Mouse (Mus musculus) forebrain, embryonic 16.5 days (tissue): ENCODE measurements around the gene Olfr437. TPM values are rescaled to one million over a fixed set of nuclear protein-coding genes. Genes with fewer than 3 reads are reported as not detected.
"Not testable (repeated sequence)": the region's sequence is repeated elsewhere in the genome, so short reads cannot be mapped to it uniquely, and the experiment has no call there.

Source experiments
- ATAC-seq: fragments of 200-750 bp; cut with Nextera tagmentation; 2 replicates; pipeline ENCODE4 v1.8.0; 2017; ENCODE audit warnings: mild to moderate bottlenecking, moderate library complexity
- H3K27ac ChIP-seq: fragments of 300-500 bp; sonication (generic); 2 replicates; pipeline ENCODE4 v1.5.1; 2014; ENCODE audit warnings: low read length, control low read depth
- H3K27me3 ChIP-seq: fragments of 300-500 bp; sonication (generic); replicated peaks from 2 replicates; pipeline ENCODE4 v1.6.1; 2014; ENCODE audit warnings: low read length; ENCODE audit not compliant: control insufficient read depth, insufficient read depth
- H3K36me3 ChIP-seq: fragments of 300-500 bp; sonication (generic); 2 replicates; pipeline ENCODE4 v1.6.1; 2014; ENCODE audit not compliant: control insufficient read depth, insufficient read depth
- H3K4me1 ChIP-seq: fragments of 300-500 bp; sonication (generic); replicated peaks from 2 replicates; pipeline ENCODE4 v1.6.1; 2014; ENCODE audit warnings: low read length; ENCODE audit not compliant: control insufficient read depth, insufficient read depth
- H3K4me2 ChIP-seq: fragments of 300-500 bp; sonication (generic); 2 replicates; pipeline ENCODE4 v1.6.1; 2014; ENCODE audit warnings: mild to moderate bottlenecking, low read length, control low read depth
- H3K4me3 ChIP-seq: fragments of 300-500 bp; sonication (generic); replicated peaks from 2 replicates; pipeline ENCODE4 v1.5.1; 2014; ENCODE audit warnings: mild to moderate bottlenecking, low read length, control low read depth
- H3K9ac ChIP-seq: fragments of 300-500 bp; sonication (generic); replicated peaks from 2 replicates; pipeline ENCODE4 v1.6.1; 2014; ENCODE audit warnings: low read depth, low read length, control low read depth
- H3K9me3 ChIP-seq: fragments of 300-500 bp; sonication (generic); 2 replicates; pipeline ENCODE4 v1.6.1; 2016; ENCODE audit warnings: low read length; ENCODE audit not compliant: control insufficient read depth
- WGBS: fragments of 180-500 bp; shearing (Covaris S2); extraction: QIAGEN DNeasy Blood & Tissue Kit; methylation state at CpG from one replicate; pipeline ENCODE4 v1.1.7; 2014; 5-methylcytosine and 5-hydroxymethylcytosine counted together
- polyA plus RNA-seq: library from polyadenylated mRNA; unstranded; fragments of >200 nt; fragmentation: Nextera tagmentation; extraction: Ambion mirVana; gene quantifications from 2 replicates; pipeline ENCODE4 v1.2.1, GENCODE M21; 2015

Olfr437 gene
- polyA plus RNA-seq = not detected in 2 replicates

DNA sequence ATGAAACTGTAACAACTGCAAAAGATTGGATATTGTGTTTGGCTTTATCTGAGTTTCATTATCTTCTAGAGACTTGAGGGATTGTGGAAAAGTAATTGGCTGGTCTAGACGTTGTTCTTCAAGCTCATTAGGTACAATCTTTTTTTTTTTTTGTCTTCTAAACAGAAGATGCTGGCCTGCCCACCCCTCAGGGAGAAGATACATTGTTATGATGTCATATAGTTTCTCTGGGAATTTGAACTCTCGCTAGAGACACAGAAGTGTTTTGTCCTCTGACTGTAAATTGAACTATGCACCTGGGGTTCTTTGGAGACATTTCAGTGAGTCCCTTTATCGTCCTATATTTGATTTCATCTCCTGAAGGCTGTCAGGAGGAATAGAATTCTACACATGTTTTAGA lies at the start of gene Olfr437:
TSS of gene Olfr437 (plus strand) at position 301 of the 400 bp plus-strand sequence.
- no peaks in the 10 kb centered on the region for H3K9me3 ChIP-seq
- H3K27me3 ChIP-seq = no peaks in the 10 kb centered on the region
- H3K27ac ChIP-seq = no peak within 1 kb of the TSS
- H3K4me3 ChIP-seq = no peak within 1 kb of the TSS
- H3K4me1 ChIP-seq = no peaks in the 10 kb centered on the region
- ATAC-seq = no peak
- 62% methylated on average over 3 of the region's 3 CpGs for WGBS
- no peaks in the 10 kb centered on the region for H3K36me3 ChIP-seq
- H3K9ac ChIP-seq = no peak within 1 kb of the TSS
- no peak within 1 kb of the TSS for H3K4me2 ChIP-seq

- ATAC-seq, H3K9ac ChIP-seq, H3K4me3 ChIP-seq, H3K4me2 ChIP-seq, H3K4me1 ChIP-seq, H3K36me3 ChIP-seq, H3K27me3 ChIP-seq, H3K9me3 ChIP-seq, H3K27ac ChIP-seq: not testable (repeated sequence)
- 81% methylated on average over 2 of the region's 2 CpGs for WGBS
Observed at GRCm38 (mm10) chr6:43146267-43146666, 16.8 kb upstream of the Olfr437 start, which contains the start of gene Olfr237-ps1. Gene Olfr237-ps1 (plus strand): TSS chr6:43146567.

DNA sequence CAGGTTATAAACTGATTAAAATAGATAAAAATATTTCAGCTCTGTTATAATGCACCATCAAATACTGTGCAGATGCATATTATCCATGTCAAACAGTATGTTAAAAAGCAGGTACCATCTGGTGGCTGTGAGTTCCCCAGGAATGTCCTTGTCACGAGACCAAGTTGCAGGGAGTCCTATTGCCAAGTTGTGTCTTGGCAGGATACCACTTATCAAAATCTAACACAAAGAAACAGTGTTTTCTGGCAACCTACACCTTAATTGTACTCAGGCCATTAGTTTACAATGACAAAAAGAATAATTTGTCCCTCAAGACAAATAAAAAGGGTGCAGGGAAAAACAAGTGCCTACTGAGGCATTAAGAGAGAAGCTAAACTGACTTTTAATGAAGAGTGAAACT lies 3.6 kb upstream of the Olfr437 start:
- Histone ChIP-seq H3K4me1 (no peaks in the 10 kb centered on the region), H3K9ac (no peak overlapping the region), H3K36me3 (no peaks in the 10 kb centered on the region), H3K4me2 (no peak overlapping the region), H3K27me3 (no peaks in the 10 kb centered on the region), H3K9me3 (no peaks in the 10 kb centered on the region), H3K27ac (no peak overlapping the region), H3K4me3 (no peak overlapping the region)
- WGBS = 27% methylated on average over 1 of the region's 1 CpGs
- peak; percentile 61; the same call in 1 of the 2 replicates for ATAC-seq

- H3K4me1 ChIP-seq = no peaks in the 10 kb centered on the region
- no peak overlapping the region for H3K4me2 ChIP-seq
- H3K4me3 ChIP-seq = no peak overlapping the region
- H3K9me3 ChIP-seq = no peaks in the 10 kb centered on the region
- H3K27ac ChIP-seq = no peak overlapping the region
- H3K9ac ChIP-seq = no peak overlapping the region
- H3K36me3 ChIP-seq = no peaks in the 10 kb centered on the region
- ATAC-seq = no peak
- WGBS = 92% methylated on average over 4 of the region's 4 CpGs
- H3K27me3 ChIP-seq = no peaks in the 10 kb centered on the region
Observed at GRCm38 (mm10) chr6:43167246-43167645, 4.2 kb downstream of the Olfr437 start.

DNA sequence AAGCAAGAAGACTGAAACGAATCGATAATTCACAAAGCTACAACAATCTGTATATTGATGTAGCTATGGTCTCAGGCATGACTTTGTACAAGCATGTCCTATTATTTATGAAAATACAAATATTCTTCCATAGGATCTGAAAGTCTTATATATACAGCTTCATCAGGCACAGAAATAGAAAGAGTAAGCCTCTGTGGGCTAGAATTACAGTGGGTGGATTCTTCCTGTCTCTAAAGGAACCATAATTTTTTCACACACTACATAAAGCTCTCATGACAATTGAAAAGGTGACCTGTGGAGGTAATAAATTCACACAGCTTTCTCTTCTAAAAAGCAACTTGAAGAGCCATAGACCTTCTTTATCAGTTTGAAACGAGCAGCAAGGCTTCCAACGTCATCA lies 8.8 kb downstream of the Olfr437 start, which contains the start of gene Olfr13:
TSS of gene Olfr13 (plus strand) at position 301 of the 400 bp plus-strand sequence.
- Histone ChIP-seq H3K4me1 (no peaks in the 10 kb centered on the region), H3K27ac (no peak within 1 kb of the TSS), H3K4me3 (no peak within 1 kb of the TSS), H3K4me2 (no peak within 1 kb of the TSS), H3K36me3 (no peaks in the 10 kb centered on the region), H3K27me3 (no peaks in the 10 kb centered on the region), H3K9ac (no peak within 1 kb of the TSS), H3K9me3 (no peaks in the 10 kb centered on the region)
- 81% methylated on average over 4 of the region's 4 CpGs for whole genome bisulfite sequencing
- ATAC-seq = no peak

DNA sequence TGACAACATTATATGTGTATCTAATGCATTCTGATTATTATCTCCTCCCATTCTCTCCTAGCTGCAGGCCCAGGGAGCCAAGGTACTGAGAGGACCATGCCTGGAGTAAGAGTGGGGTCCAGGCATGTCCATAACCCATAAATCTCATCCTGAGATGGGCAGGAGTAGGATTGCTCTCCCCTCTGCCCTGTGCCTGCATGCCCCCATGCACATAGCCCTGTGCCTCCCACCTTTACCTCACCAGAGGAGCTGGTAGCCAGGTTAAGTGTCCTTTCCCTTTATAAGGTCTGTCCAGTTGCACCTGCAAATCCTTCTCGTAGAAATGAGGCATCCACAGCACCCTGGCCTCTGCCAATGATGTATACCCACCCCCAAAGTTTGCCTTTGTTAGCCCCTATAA lies 15.0 kb downstream of the Olfr437 start:
- Histone ChIP-seq H3K4me3 (no peak overlapping the region), H3K9ac (no peak overlapping the region), H3K27ac (no peak overlapping the region), H3K36me3 (no peaks in the 10 kb centered on the region), H3K4me2 (no peak overlapping the region), H3K4me1 (peaks cover 6% of the 10 kb centered on the region; the same call in 1 of the 2 replicates), H3K27me3 (no peaks in the 10 kb centered on the region), H3K9me3 (no peaks in the 10 kb centered on the region)
- no peak for ATAC-seq
- WGBS = 83% methylated on average over 1 of the region's 1 CpGs

- WGBS = 27% methylated on average over 6 of the region's 6 CpGs
- Histone ChIP-seq H3K4me1 (peaks cover 6% of the 10 kb centered on the region; the same call in 1 of the 2 replicates), H3K4me3 (no peak overlapping the region), H3K27me3 (no peaks in the 10 kb centered on the region), H3K27ac (no peak overlapping the region), H3K36me3 (no peaks in the 10 kb centered on the region), H3K4me2 (no peak overlapping the region), H3K9me3 (no peaks in the 10 kb centered on the region), H3K9ac (no peak overlapping the region)
- peak; percentile 71 for ATAC-seq
Observed at GRCm38 (mm10) chr6:43178584-43179501, 15.8 kb downstream of the Olfr437 start.

DNA sequence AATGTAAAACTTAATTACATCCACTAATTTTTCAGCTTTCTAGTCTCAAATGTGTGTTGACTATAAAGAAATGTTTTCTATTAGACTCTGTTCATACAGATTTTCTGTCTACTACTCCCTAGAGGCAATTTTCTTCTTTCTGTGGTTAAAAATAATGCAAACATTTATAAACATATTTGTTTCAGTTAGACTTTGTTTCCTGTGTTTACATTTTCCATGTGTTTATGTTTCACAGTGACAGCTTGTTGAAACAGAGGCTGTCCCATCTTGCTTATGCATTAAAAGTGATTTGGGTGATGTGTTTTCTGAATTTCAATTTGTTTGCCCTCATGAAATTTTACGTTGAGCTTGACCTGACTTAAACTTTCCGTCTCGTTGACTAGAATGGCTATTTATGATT lies 27.9 kb downstream of the Olfr437 start:
- H3K4me3 ChIP-seq = no peak overlapping the region
- H3K27ac ChIP-seq = no peak overlapping the region
- no peak overlapping the region for H3K4me2 ChIP-seq
- H3K9me3 ChIP-seq = no peaks in the 10 kb centered on the region
- no peaks in the 10 kb centered on the region for H3K36me3 ChIP-seq
- no peaks in the 10 kb centered on the region for H3K27me3 ChIP-seq
- WGBS = 85% methylated on average over 3 of the region's 3 CpGs
- H3K9ac ChIP-seq = no peak overlapping the region
- ATAC-seq = no peak
- no peaks in the 10 kb centered on the region for H3K4me1 ChIP-seq

- H3K9me3 ChIP-seq = no peaks in the 10 kb centered on the region
- H3K36me3 ChIP-seq = no peaks in the 10 kb centered on the region
- H3K27me3 ChIP-seq = no peaks in the 10 kb centered on the region
- H3K4me3 ChIP-seq = no peak within 1 kb of the TSS
- H3K4me2 ChIP-seq = no peak within 1 kb of the TSS
- ATAC-seq = no peak
- H3K9ac ChIP-seq = no peak within 1 kb of the TSS
- no peak within 1 kb of the TSS for H3K27ac ChIP-seq
- H3K4me1 ChIP-seq = no peaks in the 10 kb centered on the region
Observed at GRCm38 (mm10) chr6:43196781-43197180, 33.7 kb downstream of the Olfr437 start, which contains the start of gene Olfr435. Gene Olfr435 (plus strand): TSS chr6:43197146.
